Mouse (Mus musculus) ES-E14 (cell line): ENCODE data around the gene Gad1.

Experiments
- CHD2 ChIP-seq: IDR thresholded peaks from 2 replicates; pipeline ENCODE4 v1.6.1; 2014; ENCODE audit warnings: mild to moderate bottlenecking, low read depth, low read length, inconsistent platforms
- HCFC1 ChIP-seq: IDR thresholded peaks from 2 replicates; pipeline ENCODE4 v1.6.1; 2012; ENCODE audit warnings: low read length, inconsistent platforms, borderline replicate concordance; ENCODE audit not compliant: insufficient read depth
- ZC3H11A ChIP-seq: IDR thresholded peaks from 2 replicates; pipeline ENCODE4 v1.6.1; 2012; ENCODE audit warnings: low read depth, mild to moderate bottlenecking, inconsistent platforms, low read length, borderline replicate concordance

- TF ChIP-seq HCFC1, result no peak
- TF ChIP-seq CHD2, result no peak
- no peak for TF ChIP-seq ZC3H11A
Measured at GRCm38 (mm10) chr2:70572251-70572650, 19.4 kb downstream of the Gad1 start.
